Mouse (Mus musculus): ENCODE measurements around the gene Dsn1. TPM values are rescaled to one million over a fixed set of nuclear protein-coding genes. Genes with fewer than 3 reads are reported as not detected.

Gene Dsn1
- total RNA-seq, 1 experiment from 2014 or later = 29.0 TPM

DNA sequence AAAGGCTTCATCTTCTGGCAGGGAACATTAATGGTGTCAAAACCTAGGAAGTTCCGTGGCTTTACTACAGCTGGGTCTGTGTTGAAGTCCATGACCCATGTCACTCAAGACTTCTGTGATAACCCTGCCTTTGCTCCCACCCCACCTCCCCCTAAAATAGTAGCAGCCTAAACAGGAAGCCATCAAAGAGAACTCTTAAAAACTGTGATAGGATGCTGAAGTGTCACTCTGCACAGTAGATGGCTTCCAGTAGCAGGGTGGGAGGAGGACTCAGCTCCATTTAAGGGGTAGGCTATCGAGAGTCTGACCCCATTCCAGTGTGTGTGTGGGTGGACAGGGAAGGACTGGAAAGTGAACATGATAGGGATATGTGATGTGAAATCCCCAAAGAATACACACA lies 32.0 kb downstream of the Dsn1 start:
- 0 out of 2 replicates have a peak, but pooled peaks have one; percentile 18 for ATAC-seq (replicated peaks; ENCODE audit: low read depth, poor library complexity, severe bottlenecking)

- ATAC-seq (replicated peaks; ENCODE audit: low read depth, poor library complexity, severe bottlenecking) = no peak
These were observed 33.4 kb downstream of the Dsn1 start for GRCm38 (mm10) chr2:156973316-156974100.

- ATAC-seq (replicated peaks; ENCODE audit: low read depth, poor library complexity, severe bottlenecking) = no peak
These were observed 36.7 kb downstream of the Dsn1 start for GRCm38 (mm10) chr2:156970253-156970652.

DNA sequence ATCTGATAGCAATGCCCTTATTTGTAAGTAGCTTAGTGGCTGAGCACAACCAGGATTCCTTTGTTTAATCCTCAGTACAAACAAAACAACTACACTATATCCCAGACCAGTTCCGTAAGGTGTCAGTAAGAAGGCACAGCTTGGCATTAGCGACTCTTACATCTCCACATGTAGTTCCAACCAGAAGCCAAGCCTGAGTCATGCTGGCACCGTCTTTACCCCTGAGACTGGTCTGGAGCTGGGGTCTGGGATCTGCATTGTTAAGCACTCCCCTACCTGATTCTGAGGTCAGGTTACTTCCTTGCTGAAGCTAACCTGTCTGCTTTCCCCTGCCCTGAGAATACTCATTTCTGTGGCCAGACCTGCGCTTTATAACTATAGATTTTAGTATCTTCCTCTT lies 38.5 kb downstream of the Dsn1 start:
- ATAC-seq (replicated peaks; ENCODE audit: low read depth, poor library complexity, severe bottlenecking) = no peak

DNA sequence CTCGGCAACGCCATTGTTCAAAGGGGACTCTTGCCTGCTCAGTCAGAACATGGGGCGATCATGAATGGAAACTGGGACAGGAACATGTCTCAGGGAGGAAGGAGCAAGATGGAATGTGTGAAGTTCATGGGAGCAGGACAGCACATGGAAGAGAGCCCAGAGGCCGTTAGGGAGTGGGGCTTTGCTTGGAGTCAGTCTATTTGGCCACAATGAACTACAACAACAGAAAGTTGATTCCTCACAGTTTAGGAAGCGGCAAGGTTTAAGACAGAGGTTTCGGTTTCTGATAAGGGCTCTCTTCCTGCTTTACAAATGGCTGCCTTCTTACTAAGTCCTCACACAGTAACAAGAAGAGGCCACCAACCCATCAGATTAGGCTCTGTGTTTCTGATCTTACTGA lies 39.6 kb downstream of the Dsn1 start:
- peak; percentile 45; the same call in 1 of the 2 replicates for ATAC-seq (replicated peaks; ENCODE audit: low read depth, poor library complexity, severe bottlenecking)

DNA sequence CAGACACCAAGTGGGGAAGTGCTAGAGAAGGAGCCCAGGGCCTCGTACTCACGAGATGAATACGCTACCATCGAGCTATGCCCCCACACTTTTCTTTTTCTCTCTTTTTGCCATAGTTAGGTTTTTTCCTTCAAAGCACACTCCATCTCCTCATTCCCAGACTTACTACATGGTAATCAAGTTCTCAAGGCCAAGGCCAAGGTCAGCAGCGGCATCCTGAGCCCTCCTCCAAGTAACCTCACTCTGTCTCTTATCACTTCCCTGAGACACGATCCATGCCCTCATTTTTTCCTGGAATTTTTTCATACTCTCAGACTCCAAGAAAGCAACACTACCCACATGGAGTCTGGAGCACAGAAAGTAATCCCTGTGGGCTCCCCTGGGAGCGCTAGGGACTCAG lies 43.1 kb downstream of the Dsn1 start:
- ATAC-seq (replicated peaks; ENCODE audit: low read depth, poor library complexity, severe bottlenecking) = no peak

- ATAC-seq (replicated peaks; ENCODE audit: low read depth, poor library complexity, severe bottlenecking) = no peak
These were observed 48.3 kb downstream of the Dsn1 start for GRCm38 (mm10) chr2:156958496-156959252.

- ATAC-seq (replicated peaks; ENCODE audit: low read depth, poor library complexity, severe bottlenecking) = no peak
These were observed 49.9 kb downstream of the Dsn1 start for GRCm38 (mm10) chr2:156957035-156957434.

DNA sequence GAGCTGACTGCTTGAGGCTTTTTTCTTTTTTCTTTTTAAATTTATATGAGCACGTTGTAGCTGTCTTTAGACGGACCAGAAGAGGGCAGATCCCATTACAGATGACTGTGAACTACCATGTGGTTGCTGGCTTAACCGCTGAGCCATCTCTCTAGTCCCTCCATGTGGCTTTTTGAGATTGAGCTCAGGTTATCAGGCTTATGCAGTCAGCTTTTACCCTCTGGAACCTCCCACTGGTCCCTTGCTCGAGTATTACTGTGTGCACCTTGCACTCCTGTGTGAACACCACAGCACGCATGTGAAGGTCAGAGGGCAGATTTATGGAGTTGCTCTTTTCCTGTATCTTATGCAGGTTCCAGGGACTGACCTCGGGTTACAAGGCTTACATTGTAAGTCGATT lies 50.6 kb downstream of the Dsn1 start:
- ATAC-seq (replicated peaks; ENCODE audit: low read depth, poor library complexity, severe bottlenecking) = peak; percentile 60

DNA sequence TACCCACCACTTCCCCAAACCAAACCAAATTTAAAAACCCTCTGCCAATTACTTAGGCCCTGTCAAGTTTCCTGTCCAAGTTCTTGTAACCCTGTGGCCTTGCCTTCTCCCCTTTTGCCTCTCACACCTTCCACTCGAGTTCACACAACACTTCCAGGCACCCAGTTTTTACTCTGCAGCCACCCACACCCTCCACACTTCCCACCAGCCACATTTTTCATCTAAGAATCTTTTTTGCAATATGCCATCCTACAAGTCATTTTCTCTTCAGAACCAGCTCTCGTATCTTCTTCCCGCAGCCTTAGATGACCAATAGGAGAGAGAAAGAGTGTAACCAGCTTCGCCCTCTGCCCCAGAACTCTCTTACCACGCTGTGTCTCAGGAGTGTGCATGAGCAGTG lies 52.5 kb downstream of the Dsn1 start:
- no peak for ATAC-seq (replicated peaks; ENCODE audit: low read depth, poor library complexity, severe bottlenecking)

DNA sequence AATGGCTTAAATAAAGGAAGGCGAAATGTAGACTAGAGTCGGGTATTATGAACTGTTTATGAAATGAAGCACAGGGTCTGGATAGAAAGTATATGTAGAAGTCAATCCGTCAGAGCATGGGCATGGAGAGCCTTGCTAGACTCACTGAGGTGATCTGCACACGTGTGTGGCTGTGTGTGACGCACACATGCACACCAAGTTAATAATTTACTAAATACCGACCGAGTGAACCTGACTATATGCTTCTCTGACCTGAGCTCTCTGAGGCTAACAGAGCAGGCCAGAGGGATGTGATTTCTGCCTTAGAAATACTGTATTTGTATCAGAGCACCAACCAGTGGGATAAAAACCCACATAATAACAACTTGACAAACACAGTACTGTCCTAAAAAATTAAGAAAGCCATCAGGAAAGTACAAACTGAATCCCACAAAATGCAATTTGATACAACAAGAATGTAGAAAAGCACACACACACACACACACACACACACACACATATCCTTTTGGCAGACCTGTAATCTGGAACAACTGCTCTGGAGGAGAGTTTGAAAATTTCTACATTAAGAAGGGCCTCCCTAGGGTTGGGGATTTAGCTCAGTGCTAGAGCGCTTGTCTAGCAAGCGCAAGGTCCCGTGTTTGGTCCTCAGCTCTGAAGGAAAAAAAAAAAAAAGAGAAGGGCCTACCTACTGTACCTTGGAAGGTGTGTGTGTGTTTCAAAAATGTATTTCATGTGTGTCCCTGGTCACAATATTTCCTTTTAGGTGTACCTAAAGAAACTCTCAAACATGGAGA lies 55.5 kb downstream of the Dsn1 start:
- no peak for ATAC-seq (replicated peaks; ENCODE audit: low read depth, poor library complexity, severe bottlenecking)

GRCm38 (mm10) chr2:156950816-156951215 lies 56.1 kb downstream of the Dsn1 start:
- ATAC-seq (replicated peaks; ENCODE audit: low read depth, poor library complexity, severe bottlenecking) = no peak

Other genes starting within 250 kb of the Dsn1 start
- gene Myl9, start 231.7 kb downstream of the Dsn1 start, total RNA-seq (2017) = not detected in 2 replicates
- 15.6 and 18.6 TPM in 2 replicates for gene Tgif2, start 167.1 kb downstream of the Dsn1 start, total RNA-seq (2017)
- not detected in 2 replicates for gene 4930518I15Rik, start 149.2 kb downstream of the Dsn1 start, total RNA-seq (2017)
- 128 and 156 TPM in 2 replicates for gene Rab5if, start 144.0 kb downstream of the Dsn1 start, total RNA-seq (2017)
- gene Sla2, start 120.0 kb downstream of the Dsn1 start, total RNA-seq (2017) = 1.0 and 3.4 TPM in 2 replicates
- gene Ndrg3, start 15.1 kb downstream of the Dsn1 start, total RNA-seq (2017) = 41.5 and 42.7 TPM in 2 replicates
- 5.6 and 7.0 TPM in 2 replicates for gene Soga1, start 72.1 kb upstream of the Dsn1 start, total RNA-seq (2017)
- gene Tldc2, start 79.9 kb upstream of the Dsn1 start, total RNA-seq (2017) = not detected in 2 replicates
- gene Samhd1, start 128.1 kb upstream of the Dsn1 start, total RNA-seq (2017) = 52.4 and 82.3 TPM in 2 replicates
- gene Rbl1, start 197.4 kb upstream of the Dsn1 start, total RNA-seq (2017) = 87.0 and 92.3 TPM in 2 replicates

Data from common myeloid progenitor, adult 5-6 weeks (primary cell).